44 mouse cellular contexts compared by ENCODE assay signal in the genomic region with DNA sequence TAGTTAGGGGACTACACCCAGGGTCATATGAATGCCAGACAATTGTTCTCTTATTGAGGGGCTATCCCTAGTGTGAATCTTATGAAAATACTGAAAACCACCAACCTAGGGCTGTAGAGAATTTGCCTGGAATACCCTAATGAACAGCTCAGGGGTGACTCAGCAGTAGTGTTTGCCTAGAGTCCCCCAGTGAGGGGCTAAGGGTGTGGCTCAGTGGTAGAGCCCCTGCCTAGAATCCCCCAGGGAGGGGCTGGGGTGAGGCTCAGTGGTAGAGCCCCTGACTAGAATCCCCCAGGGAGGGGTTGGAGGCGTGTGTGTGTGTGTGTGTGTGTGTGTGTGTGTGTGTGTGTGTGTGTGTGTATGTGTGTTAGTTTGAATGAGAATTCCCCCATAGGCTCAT. TPM values are rescaled to one million over a fixed set of nuclear protein-coding genes. Genes with fewer than 3 reads are reported as not detected.
"Had no signal": no experiment of that assay in that cellular context is flagged by ENCODE, and none has a peak within 500 bp of the region (broad histone marks: within the 10 kb centered on the region; RNA-seq: fewer than 3 reads in every experiment).

No protein-coding gene starts in this region.

- H3K4me3 ChIP-seq: limb, embryonic 10.5 days; limb, embryonic 12.5 days; limb, embryonic 13.5 days; limb, embryonic 15.5 days; liver, embryonic 12.5 days; liver, embryonic 13.5 days; liver, embryonic 15.5 days; lung, embryonic 15.5 days; megakaryocyte, embryonic 14.5 days; midbrain, embryonic 10.5 days; midbrain, embryonic 12.5 days; midbrain, embryonic 13.5 days; midbrain, embryonic 15.5 days; myocyte; neural tube, embryonic 12.5 days had no signal

- H3K9ac ChIP-seq: limb, embryonic 12.5 days; limb, embryonic 13.5 days; limb, embryonic 15.5 days; liver, embryonic 12.5 days; liver, embryonic 13.5 days; liver, embryonic 14.5 days; liver, embryonic 15.5 days; liver, postnatal 0 days; lung, embryonic 14.5 days; lung, embryonic 15.5 days; midbrain, embryonic 12.5 days; midbrain, embryonic 13.5 days; midbrain, embryonic 15.5 days; neural tube, embryonic 12.5 days had no signal

- H3K9me3 ChIP-seq: limb, embryonic 10.5 days; limb, embryonic 12.5 days; limb, embryonic 13.5 days; limb, embryonic 15.5 days; liver, embryonic 12.5 days; liver, embryonic 13.5 days; liver, embryonic 15.5 days; lung, embryonic 15.5 days; midbrain, embryonic 10.5 days; midbrain, embryonic 12.5 days; midbrain, embryonic 13.5 days; midbrain, embryonic 15.5 days had no signal

- H3K4me2 ChIP-seq: limb, embryonic 12.5 days; limb, embryonic 13.5 days; limb, embryonic 15.5 days; liver, embryonic 11.5 days; liver, embryonic 12.5 days; liver, embryonic 13.5 days; liver, embryonic 15.5 days; lung, embryonic 14.5 days; lung, embryonic 15.5 days; midbrain, embryonic 11.5 days; midbrain, embryonic 12.5 days; midbrain, embryonic 13.5 days; midbrain, embryonic 15.5 days; neural tube, embryonic 12.5 days had no signal

- H3K4me1 ChIP-seq: limb, embryonic 12.5 days; limb, embryonic 13.5 days; lung, embryonic 15.5 days; midbrain, embryonic 12.5 days; midbrain, embryonic 13.5 days; midbrain, embryonic 15.5 days; neural tube, embryonic 12.5 days had no signal

- H3K27ac ChIP-seq: limb, embryonic 10.5 days; limb, embryonic 12.5 days; limb, embryonic 13.5 days; limb, embryonic 15.5 days; liver, embryonic 12.5 days; liver, embryonic 13.5 days; liver, embryonic 14.5 days; liver, embryonic 15.5 days; lung, embryonic 15.5 days; macrophage; midbrain, embryonic 10.5 days; midbrain, embryonic 12.5 days; midbrain, embryonic 13.5 days; midbrain, embryonic 15.5 days; neural tube, embryonic 12.5 days had no signal

- H3K27me3 ChIP-seq: limb, embryonic 12.5 days; limb, embryonic 13.5 days; limb, embryonic 15.5 days; liver, embryonic 12.5 days; liver, embryonic 15.5 days; lung, embryonic 15.5 days; midbrain, embryonic 12.5 days; midbrain, embryonic 13.5 days; midbrain, embryonic 15.5 days; neural tube, embryonic 12.5 days had no signal

- DNase-seq: left cerebral cortex, postnatal 4 days; liver; liver, embryonic 13.5 days; liver, postnatal 0 days; lung, adult 18-20 months; lung, adult 2 months; lung, embryonic 14.5 days; lung, postnatal 10 days; lung, postnatal 14 days; lung, postnatal 36 days; lung, postnatal 4 days; midbrain, embryonic 14.5 days had no signal

- H3K36me3 ChIP-seq: midbrain, embryonic 15.5 days had no signal

RNA-seq across cellular contexts. Expression of a gene that starts 1.6 kb away (rescaled TPM):
- total RNA-seq: left cerebral cortex, postnatal 10 days; left cerebral cortex, postnatal 14 days; left cerebral cortex, postnatal 25 days; left cerebral cortex, postnatal 36 days; left cerebral cortex, postnatal 4 days; megakaryocyte progenitor cell, adult 5-6 weeks; megakaryocyte, adult 5-6 weeks; megakaryocyte-erythroid progenitor cell, adult 5-6 weeks; midbrain, postnatal 0 days; monocyte, adult 5-6 weeks had no signal
- polyA plus RNA-seq: macrophage; midbrain, embryonic 10.5 days; midbrain, embryonic 11.5 days; midbrain, embryonic 13.5 days; midbrain, embryonic 14.5 days; midbrain, embryonic 15.5 days; midbrain, postnatal 0 days; myocyte had no signal

RNA-seq across cellular contexts. Expression of a gene that starts 17.6 kb away (rescaled TPM):
- total RNA-seq: left cerebral cortex, postnatal 10 days; left cerebral cortex, postnatal 14 days; left cerebral cortex, postnatal 25 days; left cerebral cortex, postnatal 36 days; left cerebral cortex, postnatal 4 days; liver, adult 2 months; megakaryocyte, adult 5-6 weeks; megakaryocyte-erythroid progenitor cell, adult 5-6 weeks; midbrain, postnatal 0 days; monocyte, adult 5-6 weeks had no signal
- polyA plus RNA-seq: liver, adult 2 months; liver, embryonic 16.5 days; liver, postnatal 0 days; macrophage; midbrain, embryonic 13.5 days; midbrain, embryonic 14.5 days; midbrain, embryonic 15.5 days; midbrain, embryonic 16.5 days; midbrain, postnatal 0 days; myocyte had no signal

RNA-seq across cellular contexts. Expression of a gene that starts 56.8 kb away (rescaled TPM):
- total RNA-seq: left cerebral cortex, postnatal 10 days; left cerebral cortex, postnatal 14 days; left cerebral cortex, postnatal 25 days; left cerebral cortex, postnatal 36 days; left cerebral cortex, postnatal 4 days; liver, adult 2 months; megakaryocyte-erythroid progenitor cell, adult 5-6 weeks; monocyte, adult 5-6 weeks had no signal
- polyA plus RNA-seq: limb, embryonic 10.5 days; limb, embryonic 11.5 days; limb, embryonic 12.5 days; liver, adult 2 months; liver, embryonic 11.5 days; liver, embryonic 12.5 days; liver, embryonic 13.5 days; liver, embryonic 14.5 days; liver, embryonic 15.5 days; liver, postnatal 0 days; lung, embryonic 14.5 days; lung, embryonic 15.5 days; macrophage; midbrain, embryonic 10.5 days; midbrain, embryonic 11.5 days; midbrain, embryonic 12.5 days; midbrain, embryonic 13.5 days; midbrain, embryonic 14.5 days; neural tube, embryonic 11.5 days; neural tube, embryonic 12.5 days had no signal
